Mouse (Mus musculus) common myeloid progenitor, adult 5-6 weeks (primary cell): ENCODE results near the gene Thsd4. TPM values are rescaled to one million over a fixed set of nuclear protein-coding genes. Genes with fewer than 3 reads are reported as not detected.

Experiments used
- ATAC-seq: replicated peaks from 2 replicates; pipeline ENCODE4 v1.8.0; 2016; ENCODE audit warnings: low read depth, mild to moderate bottlenecking, moderate TSS enrichment, inconsistent platforms; ENCODE audit not compliant: poor library complexity, severe bottlenecking
- total RNA-seq: library from RNA; stranded (forward); fragments of 200-1000, 187-1606 nt; gene quantifications from 2 replicates; pipeline ENCODE4 v1.2.3, GENCODE M21; 2017

The Thsd4 gene
- total RNA-seq = 0.15 and 0.32 TPM in 2 replicates

- peak; percentile 65 for ATAC-seq
These were observed at the start of gene Thsd4 for GRCm38 (mm10) chr9:60521806-60522264. Thsd4 (minus strand) TSS chr9:60522046.

GRCm38 (mm10) chr9:60571041-60571440, 49.2 kb upstream of the Thsd4 start:
- ATAC-seq = no peak

GRCm38 (mm10) chr9:60569366-60569765, 47.5 kb upstream of the Thsd4 start:
- no peak for ATAC-seq

GRCm38 (mm10) chr9:60563809-60564208, 42.0 kb upstream of the Thsd4 start:
- ATAC-seq = no peak

GRCm38 (mm10) chr9:60562443-60563371, 40.9 kb upstream of the Thsd4 start:
- peak; percentile 91 for ATAC-seq

- ATAC-seq = no peak
These were observed 39.9 kb upstream of the Thsd4 start for GRCm38 (mm10) chr9:60561641-60562289.

- no peak for ATAC-seq
These were observed 36.7 kb upstream of the Thsd4 start for GRCm38 (mm10) chr9:60558507-60558906.

- no peak for ATAC-seq
These were observed 29.4 kb upstream of the Thsd4 start for GRCm38 (mm10) chr9:60551238-60551637.

- ATAC-seq = no peak; the same call in 1 of the 2 replicates
These were observed 26.3 kb upstream of the Thsd4 start for GRCm38 (mm10) chr9:60548182-60548581.

- ATAC-seq = 0 out of 2 replicates have a peak, but pooled peaks have one; percentile 19
These were observed 24.3 kb upstream of the Thsd4 start for GRCm38 (mm10) chr9:60546169-60546568.

GRCm38 (mm10) chr9:60545361-60546096, 23.7 kb upstream of the Thsd4 start:
- ATAC-seq = peak; percentile 74

GRCm38 (mm10) chr9:60543422-60544015, 21.7 kb upstream of the Thsd4 start:
- no peak for ATAC-seq

- no peak for ATAC-seq
These were observed 8.5 kb upstream of the Thsd4 start for GRCm38 (mm10) chr9:60530310-60530709.

GRCm38 (mm10) chr9:60529348-60530243, 7.8 kb upstream of the Thsd4 start:
- ATAC-seq = no peak

- ATAC-seq = no peak
These were observed 6.4 kb upstream of the Thsd4 start for GRCm38 (mm10) chr9:60528269-60528668.

- ATAC-seq = no peak
These were observed 6.0 kb upstream of the Thsd4 start for GRCm38 (mm10) chr9:60527836-60528235.

- ATAC-seq = no peak
These were observed 5.2 kb upstream of the Thsd4 start for GRCm38 (mm10) chr9:60527051-60527450.

GRCm38 (mm10) chr9:60526195-60526594, 4.3 kb upstream of the Thsd4 start:
- ATAC-seq = no peak

- ATAC-seq = no peak
These were observed 703 bp downstream of the Thsd4 start for GRCm38 (mm10) chr9:60521143-60521542.
